Mouse (Mus musculus) embryonic facial prominence, embryonic 14.5 days (tissue): ENCODE results near the gene 5031439G07Rik. TPM values are rescaled to one million over a fixed set of nuclear protein-coding genes. Genes with fewer than 3 reads are reported as not detected.

Experiments
- ATAC-seq: fragments of 200-750 bp; cut with Nextera tagmentation; 2 replicates; pipeline ENCODE4 v1.8.0; 2017; ENCODE audit warnings: low read depth, moderate number of reproducible peaks, moderate TSS enrichment
- DNase-seq: peaks from one replicate; pipeline ENCODE4 v3.0.0-alpha.2; 2015; ENCODE audit warnings: low spot score
- H3K27ac ChIP-seq: fragments of 300-500 bp; sonication (generic); replicated peaks from 2 replicates; pipeline ENCODE4 v1.5.1; 2014; ENCODE audit warnings: low read depth, mild to moderate bottlenecking, low read length, moderate library complexity
- H3K27me3 ChIP-seq: fragments of 300-500 bp; sonication (generic); replicated peaks from 2 replicates; pipeline ENCODE4 v1.6.1; 2014; ENCODE audit warnings: low read length; ENCODE audit not compliant: control insufficient read depth, insufficient read depth
- H3K36me3 ChIP-seq: fragments of 300-500 bp; sonication (generic); 2 replicates; pipeline ENCODE4 v1.6.1; 2014; ENCODE audit warnings: low read length, mixed read lengths; ENCODE audit not compliant: control insufficient read depth, insufficient read depth
- H3K4me1 ChIP-seq: fragments of 300-500 bp; sonication (generic); 2 replicates; pipeline ENCODE4 v1.6.1; 2014; ENCODE audit warnings: antibody characterized with exemption, low read length; ENCODE audit not compliant: control insufficient read depth, insufficient read depth
- H3K4me2 ChIP-seq: fragments of 300-500 bp; sonication (generic); 2 replicates; pipeline ENCODE4 v1.6.1; 2014; ENCODE audit warnings: low read depth, mild to moderate bottlenecking, low read length, moderate library complexity, mixed read lengths
- H3K4me3 ChIP-seq: fragments of 300-500 bp; sonication (generic); 2 replicates; pipeline ENCODE4 v1.5.1; 2014; ENCODE audit warnings: low read depth, mild to moderate bottlenecking, low read length
- H3K9ac ChIP-seq: fragments of 300-500 bp; sonication (generic); 2 replicates; pipeline ENCODE4 v1.6.1; 2014; ENCODE audit warnings: low read depth, mild to moderate bottlenecking, low read length, moderate library complexity, mixed read lengths
- H3K9me3 ChIP-seq: fragments of 300-500 bp; sonication (generic); 2 replicates; pipeline ENCODE4 v1.6.1; 2016; ENCODE audit warnings: low read length; ENCODE audit not compliant: control insufficient read depth
- WGBS: fragments of 180-500 bp; shearing (Covaris S2); extraction: QIAGEN DNeasy Blood & Tissue Kit; methylation state at CpG from one replicate; pipeline ENCODE4 v1.1.7; 2014; 5-methylcytosine and 5-hydroxymethylcytosine counted together
- polyA plus RNA-seq: library from polyadenylated mRNA; unstranded; fragments of >200 nt; fragmentation: Nextera tagmentation; extraction: Ambion mirVana; gene quantifications from 2 replicates; pipeline ENCODE4 v1.2.1, GENCODE M21; 2014

5031439G07Rik gene
- polyA plus RNA-seq, 1 experiment from 2014 or later, result 11.1 TPM

DNA sequence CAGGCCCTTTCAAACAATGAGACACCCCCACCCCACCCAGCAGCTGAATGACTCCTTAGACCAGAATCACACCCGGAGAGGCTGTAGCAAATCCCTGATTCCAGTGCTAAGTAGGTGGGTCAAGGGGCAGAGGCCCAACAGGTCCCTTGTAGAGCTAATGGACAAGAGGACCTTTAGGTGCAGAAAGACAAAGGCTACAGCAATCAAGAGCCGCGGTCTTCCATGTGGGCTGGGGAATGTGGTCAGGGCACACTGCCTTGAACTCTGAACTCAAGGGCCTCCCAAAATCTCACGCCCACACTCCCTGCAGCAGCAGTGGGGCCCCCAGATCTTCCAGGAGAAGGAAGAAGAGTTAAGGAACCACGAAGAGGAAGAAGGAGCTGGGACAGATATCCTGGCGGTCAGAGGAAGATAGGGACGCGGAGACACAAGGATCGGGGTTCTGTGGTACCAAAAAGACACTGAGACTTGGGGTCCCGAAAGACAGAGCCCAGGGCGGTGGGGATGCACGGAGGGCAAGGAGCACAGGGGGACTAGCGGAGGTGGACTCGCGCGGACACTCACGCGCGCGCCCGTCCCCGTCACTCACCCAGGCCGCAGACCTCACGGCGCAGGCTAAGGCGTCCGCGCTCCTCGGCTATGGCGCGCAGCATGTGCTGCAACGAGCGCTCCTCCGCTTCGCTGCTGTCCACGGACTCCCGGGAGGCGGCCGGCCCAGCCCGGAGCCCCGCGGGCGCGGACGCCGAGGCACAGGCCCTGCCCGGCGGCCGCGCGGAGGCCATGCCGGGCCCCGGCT is 1.1 kb downstream of the 5031439G07Rik start:
- H3K27ac ChIP-seq, result peak overlapping the region; percentile 72
- no peaks in the 10 kb centered on the region for H3K36me3 ChIP-seq
- ATAC-seq, result peak; percentile 51
- no peaks in the 10 kb centered on the region for H3K27me3 ChIP-seq
- H3K9me3 ChIP-seq, result no peaks in the 10 kb centered on the region
- H3K4me1 ChIP-seq, result peaks cover 5% of the 10 kb centered on the region; the same call in 1 of the 2 replicates
- H3K4me2 ChIP-seq, result peak overlapping the region; percentile 76
- peak overlapping the region; percentile 87 for H3K9ac ChIP-seq
- WGBS, result under 1% methylated on average over 21 of the region's 53 CpGs
- DNase-seq, result no peak
- peak overlapping the region; percentile 85 for H3K4me3 ChIP-seq

DNA sequence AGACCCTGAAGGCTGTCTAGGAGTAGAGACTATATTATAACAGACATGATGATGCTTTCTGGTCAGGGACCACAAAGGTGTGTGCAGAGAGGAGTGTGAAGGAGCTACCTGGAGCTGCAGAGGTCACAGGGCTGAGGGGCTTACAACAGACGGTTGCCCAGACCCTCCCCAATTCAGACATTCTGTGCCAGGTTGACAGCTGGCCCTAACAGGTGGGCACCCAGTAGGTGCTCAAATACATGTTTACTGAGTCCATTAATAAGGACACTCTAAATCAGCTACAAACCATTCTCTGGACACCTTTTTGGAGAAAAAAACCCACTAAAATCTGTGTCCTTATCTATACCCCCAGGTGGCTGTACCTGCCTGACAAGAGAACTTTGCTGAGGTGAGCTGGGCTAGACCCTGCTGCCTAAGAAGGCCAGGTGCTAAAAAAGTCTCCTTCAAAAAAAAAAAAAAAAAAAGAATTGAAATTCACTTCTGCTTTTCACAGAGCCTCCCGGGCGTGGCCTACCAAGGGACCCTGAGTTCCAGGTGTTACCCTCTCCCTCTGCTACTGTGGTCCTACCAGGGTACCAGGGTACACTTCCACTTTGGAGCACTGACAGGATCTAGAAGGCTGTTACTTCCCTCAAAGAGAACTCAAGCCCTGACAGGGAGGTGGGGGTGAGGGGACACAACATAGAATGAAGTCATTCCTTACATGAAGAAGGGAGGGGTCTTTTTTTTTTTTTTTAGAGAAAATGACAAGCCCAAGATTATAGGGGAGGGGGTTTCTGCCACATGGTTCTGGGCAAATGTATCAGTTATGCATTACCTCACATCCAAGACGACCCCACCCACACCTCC is 2.0 kb downstream of the 5031439G07Rik start:
- no peaks in the 10 kb centered on the region for H3K27me3 ChIP-seq
- H3K27ac ChIP-seq, result no peak overlapping the region
- H3K36me3 ChIP-seq, result no peaks in the 10 kb centered on the region
- H3K4me2 ChIP-seq, result peak overlapping the region; percentile 76
- DNase-seq (no peak), ATAC-seq (no peak)
- H3K4me3 ChIP-seq, result peak overlapping the region; percentile 85
- peak overlapping the region; percentile 87 for H3K9ac ChIP-seq
- H3K4me1 ChIP-seq, result peaks cover 5% of the 10 kb centered on the region; the same call in 1 of the 2 replicates
- 68% methylated on average over 4 of the region's 4 CpGs for WGBS
- no peaks in the 10 kb centered on the region for H3K9me3 ChIP-seq

DNA sequence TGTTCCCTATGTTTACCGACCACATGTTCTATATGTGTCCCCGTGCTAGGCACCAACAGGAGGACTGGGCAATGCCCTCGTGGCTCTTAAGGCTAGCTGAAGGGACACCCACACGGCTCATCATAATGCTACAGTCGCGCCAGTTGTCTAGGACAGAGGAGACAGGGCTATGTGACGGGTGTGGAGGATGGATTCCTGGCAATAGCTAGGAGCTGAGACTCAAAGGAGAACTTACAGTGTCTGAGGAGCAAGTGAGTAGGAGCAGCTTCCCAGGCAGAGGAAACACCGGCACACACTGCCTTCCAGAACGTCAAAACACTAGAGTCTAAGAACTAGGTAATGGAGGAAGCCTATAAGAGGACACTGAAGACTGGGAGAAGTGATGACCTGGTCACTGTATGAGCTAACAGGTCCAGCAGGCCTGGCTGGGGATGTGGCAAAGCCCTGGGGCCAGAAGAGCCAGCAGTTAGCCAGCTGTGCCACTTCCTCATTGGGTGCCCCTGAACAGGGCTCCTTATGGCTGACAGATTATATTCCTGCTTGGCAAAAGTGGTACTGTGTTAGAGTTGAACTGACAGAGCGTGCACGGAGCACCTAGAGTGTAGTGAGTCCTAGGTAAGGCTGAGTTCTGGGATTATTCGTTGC is 2.7 kb downstream of the 5031439G07Rik start:
- DNase-seq (no peak), ATAC-seq (no peak)
- Histone ChIP-seq H3K36me3 (no peaks in the 10 kb centered on the region), H3K4me2 (no peak overlapping the region), H3K27ac (no peak overlapping the region), H3K9me3 (no peaks in the 10 kb centered on the region), H3K9ac (no peak overlapping the region), H3K4me1 (peaks cover 5% of the 10 kb centered on the region; the same call in 1 of the 2 replicates), H3K4me3 (no peak overlapping the region), H3K27me3 (no peaks in the 10 kb centered on the region)
- 87% methylated on average over 12 of the region's 12 CpGs for WGBS

GRCm38 (mm10) chr15:84983721-84984120 is 4.6 kb downstream of the 5031439G07Rik start:
- Histone ChIP-seq H3K4me1 (peaks cover 5% of the 10 kb centered on the region; the same call in 1 of the 2 replicates), H3K4me2 (no peak overlapping the region), H3K27ac (no peak overlapping the region), H3K4me3 (no peak overlapping the region), H3K9ac (no peak overlapping the region), H3K9me3 (no peaks in the 10 kb centered on the region), H3K36me3 (no peaks in the 10 kb centered on the region), H3K27me3 (no peaks in the 10 kb centered on the region)
- WGBS, result 89% methylated on average over 7 of the region's 7 CpGs
- ATAC-seq (no peak), DNase-seq (no peak)

GRCm38 (mm10) chr15:84982888-84983287 is 5.5 kb downstream of the 5031439G07Rik start:
- WGBS, result 79% methylated on average over 3 of the region's 3 CpGs
- no peaks in the 10 kb centered on the region for H3K36me3 ChIP-seq
- H3K4me2 ChIP-seq, result no peak overlapping the region
- no peak overlapping the region for H3K27ac ChIP-seq
- no peak overlapping the region for H3K4me3 ChIP-seq
- H3K27me3 ChIP-seq, result no peaks in the 10 kb centered on the region
- no peak overlapping the region for H3K9ac ChIP-seq
- no peaks in the 10 kb centered on the region for H3K4me1 ChIP-seq
- ATAC-seq (no peak), DNase-seq (no peak)
- no peaks in the 10 kb centered on the region for H3K9me3 ChIP-seq

- H3K27ac ChIP-seq, result no peak overlapping the region
- WGBS, result 78% methylated on average over 9 of the region's 9 CpGs
- H3K4me2 ChIP-seq, result no peak overlapping the region
- no peaks in the 10 kb centered on the region for H3K27me3 ChIP-seq
- H3K9ac ChIP-seq, result no peak overlapping the region
- H3K4me3 ChIP-seq, result no peak overlapping the region
- DNase-seq, result no peak
- H3K4me1 ChIP-seq, result no peaks in the 10 kb centered on the region
- H3K9me3 ChIP-seq, result no peaks in the 10 kb centered on the region
- H3K36me3 ChIP-seq, result no peaks in the 10 kb centered on the region
- no peak for ATAC-seq
Observed at GRCm38 (mm10) chr15:84981609-84982313, 6.6 kb downstream of the 5031439G07Rik start.

GRCm38 (mm10) chr15:84975729-84976128 is 12.6 kb downstream of the 5031439G07Rik start:
- H3K4me2 ChIP-seq, result no peak overlapping the region
- H3K27ac ChIP-seq, result no peak overlapping the region
- peak overlapping the region; percentile 16; the same call in 1 of the 2 replicates for H3K9ac ChIP-seq
- DNase-seq (peak; percentile 38), ATAC-seq (0 out of 2 replicates have a peak, but pooled peaks have one; percentile 27)
- no peaks in the 10 kb centered on the region for H3K4me1 ChIP-seq
- no peak overlapping the region for H3K4me3 ChIP-seq
- H3K27me3 ChIP-seq, result no peaks in the 10 kb centered on the region
- no peaks in the 10 kb centered on the region for H3K9me3 ChIP-seq
- no peaks in the 10 kb centered on the region for H3K36me3 ChIP-seq
- WGBS, result 20% methylated on average over 4 of the region's 4 CpGs

- H3K27ac ChIP-seq, result no peak overlapping the region
- DNase-seq (no peak), ATAC-seq (no peak)
- no peaks in the 10 kb centered on the region for H3K27me3 ChIP-seq
- no peaks in the 10 kb centered on the region for H3K4me1 ChIP-seq
- WGBS, result 35% methylated on average over 3 of the region's 3 CpGs
- H3K4me2 ChIP-seq, result no peak overlapping the region
- H3K9me3 ChIP-seq, result no peaks in the 10 kb centered on the region
- H3K4me3 ChIP-seq, result no peak overlapping the region
- H3K9ac ChIP-seq, result no peak overlapping the region
- no peaks in the 10 kb centered on the region for H3K36me3 ChIP-seq
Observed at GRCm38 (mm10) chr15:84973544-84973871, 14.8 kb downstream of the 5031439G07Rik start.
